Mouse (Mus musculus) frontal cortex, postnatal 10 days (tissue): Measurements from ENCODE around the gene Trim71.

Experiments used
- DNase-seq, 2 experiments: peaks; one replicate each; pipeline ENCODE4 v3.0.0; 2022; ENCODE audit warnings: low spot score in 2 of 2, mixed read lengths in 1 of 2

Trim71 gene

DNA sequence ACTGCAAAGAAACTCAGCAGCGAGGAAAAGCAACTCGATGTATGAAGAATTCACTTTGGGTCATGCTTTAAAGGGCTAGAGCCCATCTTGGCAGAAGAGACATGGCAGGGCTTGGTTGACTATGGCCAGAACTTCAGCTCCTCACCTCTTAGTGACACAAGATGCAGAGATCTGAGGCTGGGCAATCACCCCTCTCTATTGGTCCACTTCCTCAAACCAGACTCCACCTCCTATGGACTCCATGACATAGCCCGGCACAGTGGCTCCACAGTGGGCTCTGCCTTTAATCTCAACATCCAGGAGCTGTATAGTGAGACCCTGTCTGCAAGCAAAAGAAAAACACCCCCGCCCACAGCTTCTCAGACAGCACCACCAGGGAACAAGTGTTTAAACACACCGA is 79.4 kb downstream of the Trim71 start:
- no peak for DNase-seq

DNA sequence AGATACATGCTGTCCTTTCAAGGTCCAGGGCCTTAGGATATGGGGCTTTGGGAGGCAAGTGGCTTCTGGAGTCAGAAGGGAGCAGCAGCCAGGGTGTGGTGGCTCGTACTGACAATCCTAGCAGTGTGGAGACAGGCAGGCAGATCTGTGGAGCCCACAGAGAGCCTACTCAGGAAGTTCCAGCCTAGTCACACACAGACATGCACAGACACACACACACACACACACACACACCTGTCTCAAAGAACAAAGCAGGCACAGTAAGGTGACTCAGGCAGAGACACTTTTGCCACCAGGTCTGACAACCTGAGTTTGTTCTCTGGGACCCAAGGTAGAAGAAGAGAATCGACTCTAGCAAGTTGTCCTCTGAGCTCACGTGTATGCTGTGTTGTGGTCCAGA is 83.2 kb downstream of the Trim71 start:
- DNase-seq: no peak

DNA sequence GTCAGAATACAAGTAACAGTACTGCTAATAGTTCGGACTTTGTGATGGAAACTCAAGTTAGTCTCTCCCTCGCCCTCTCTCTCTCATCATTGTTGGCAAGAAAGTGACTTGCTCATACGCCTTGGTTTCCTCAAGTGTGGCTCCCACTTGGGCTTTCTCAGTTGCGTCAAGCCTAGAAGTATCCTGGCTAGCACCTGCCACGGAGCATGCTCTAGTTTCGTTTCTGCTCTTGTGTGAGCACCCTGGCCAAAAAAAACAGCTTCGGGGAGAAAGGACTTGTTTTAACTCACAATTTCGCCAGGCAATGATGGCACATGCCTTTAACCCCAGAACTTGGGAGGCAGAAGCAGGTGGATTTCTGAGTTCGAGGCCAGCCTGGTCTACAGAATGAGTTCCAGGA is 87.2 kb downstream of the Trim71 start:
- DNase-seq: no peak

DNA sequence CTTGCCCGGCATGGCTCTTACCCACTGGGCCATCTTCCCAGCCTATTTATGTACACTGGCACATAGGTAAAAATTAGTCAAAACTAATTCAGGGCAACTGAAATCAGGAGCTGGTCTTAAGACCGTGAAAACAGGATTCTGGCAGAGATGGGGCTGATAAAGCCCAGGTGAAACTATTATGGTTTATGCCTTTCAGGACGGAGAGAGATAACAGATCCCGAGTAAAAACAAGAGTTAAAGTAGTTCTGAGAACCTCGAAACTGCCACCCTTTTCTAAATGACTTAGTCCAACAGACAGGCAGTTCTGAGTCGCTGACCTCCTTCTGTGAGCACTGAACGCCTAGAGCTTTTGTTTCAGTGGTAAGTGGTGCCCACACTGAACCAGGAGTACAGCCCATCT is 92.3 kb downstream of the Trim71 start:
- no peak for DNase-seq

DNA sequence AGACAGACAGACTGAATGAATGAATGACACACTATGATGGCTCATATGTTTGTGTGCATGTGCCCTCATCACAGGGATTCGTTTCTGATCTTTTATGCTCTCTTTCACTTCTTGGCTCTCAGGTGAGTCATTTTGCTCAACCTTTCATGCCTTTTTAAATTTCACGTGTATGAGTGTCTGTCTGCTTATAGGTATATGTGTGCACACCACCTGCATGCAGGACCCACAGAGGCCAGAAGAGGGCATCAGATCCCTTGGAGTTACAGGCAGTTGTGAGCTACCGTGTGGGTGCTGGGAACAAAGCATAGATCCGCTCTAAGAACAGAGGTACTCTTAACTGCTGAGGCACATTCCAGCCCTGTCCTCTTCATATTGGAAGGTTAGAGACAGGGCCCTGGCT is 95.5 kb downstream of the Trim71 start:
- DNase-seq: no peak

DNA sequence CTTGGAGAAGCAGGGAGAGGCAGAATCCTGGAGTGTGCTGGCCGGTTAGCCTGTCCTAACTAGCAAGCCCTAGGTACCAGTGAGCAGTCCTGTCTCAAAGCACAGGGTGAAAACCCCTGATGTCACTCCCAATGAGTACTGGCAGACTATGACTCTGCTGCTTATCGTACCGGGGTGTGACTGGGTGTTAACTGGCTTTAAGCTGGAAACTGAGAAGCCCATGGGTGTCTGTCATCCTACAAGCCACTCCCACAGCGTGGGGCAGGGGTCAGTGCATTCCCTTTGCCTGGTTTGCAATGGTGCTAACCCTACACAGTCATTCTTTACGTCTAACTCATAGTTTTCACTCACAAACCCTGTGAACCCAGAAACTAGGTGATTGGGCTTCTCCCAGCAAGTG is 96.0 kb downstream of the Trim71 start:
- no peak for DNase-seq

DNA sequence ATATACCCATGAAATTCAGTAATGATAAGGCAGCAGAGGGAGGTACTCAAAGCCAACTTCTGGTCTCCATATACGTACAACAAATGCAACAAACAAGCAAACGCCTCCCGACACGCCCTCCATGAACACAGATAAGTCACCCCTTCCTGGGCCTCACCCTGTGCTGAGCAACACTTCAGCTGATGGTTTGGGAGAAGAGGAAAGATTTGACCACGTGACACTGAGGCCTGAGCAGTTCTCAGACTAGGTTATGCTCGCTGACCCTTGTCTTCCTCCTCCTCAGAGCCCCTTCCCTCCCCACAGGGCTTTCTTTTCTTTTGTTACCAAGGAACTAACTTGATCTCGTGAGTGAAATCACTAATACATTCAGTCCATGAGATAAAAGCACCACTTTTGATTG is 97.3 kb downstream of the Trim71 start:
- no peak for DNase-seq

DNA sequence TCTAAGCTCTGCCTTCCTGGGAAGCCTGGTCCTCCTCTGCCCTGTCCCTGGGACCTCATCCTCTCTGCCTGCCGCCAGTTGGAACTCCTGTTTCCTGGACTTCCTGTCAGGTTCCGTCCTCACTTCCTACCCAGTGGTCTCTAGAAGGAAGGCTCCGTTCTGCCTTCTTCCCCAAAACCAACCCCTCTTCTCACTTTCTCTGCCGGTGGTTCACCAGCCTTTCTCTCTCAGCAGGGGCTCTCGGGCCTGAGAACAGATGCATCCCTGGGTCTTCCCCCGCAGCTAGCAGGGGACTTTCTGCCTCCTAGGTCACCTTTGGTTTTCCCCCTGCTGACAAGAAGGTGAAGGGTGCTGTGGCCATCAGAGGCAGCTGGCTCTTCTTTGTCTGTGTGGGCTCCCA is 98.7 kb downstream of the Trim71 start:
- no peak for DNase-seq

DNA sequence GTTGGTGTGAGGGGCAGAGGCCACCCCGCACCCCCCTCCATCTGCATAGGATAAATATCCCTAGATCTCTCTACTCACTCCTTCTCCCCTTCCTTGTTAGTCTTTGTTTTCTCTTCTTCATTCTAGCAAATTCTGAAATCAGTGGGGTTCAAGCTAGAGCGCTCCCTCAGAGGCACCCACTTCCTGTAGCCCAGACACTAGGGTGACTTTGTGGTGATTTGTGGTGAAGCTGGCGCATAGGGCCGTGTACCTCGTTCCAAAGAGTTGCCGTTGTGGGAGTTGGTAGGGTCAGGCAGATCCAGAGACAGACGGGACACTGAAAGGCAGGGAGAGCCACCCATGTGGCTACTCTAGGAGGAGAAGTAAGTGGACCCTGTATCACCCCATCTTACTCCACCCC is 101.6 kb downstream of the Trim71 start:
- DNase-seq: no peak

DNA sequence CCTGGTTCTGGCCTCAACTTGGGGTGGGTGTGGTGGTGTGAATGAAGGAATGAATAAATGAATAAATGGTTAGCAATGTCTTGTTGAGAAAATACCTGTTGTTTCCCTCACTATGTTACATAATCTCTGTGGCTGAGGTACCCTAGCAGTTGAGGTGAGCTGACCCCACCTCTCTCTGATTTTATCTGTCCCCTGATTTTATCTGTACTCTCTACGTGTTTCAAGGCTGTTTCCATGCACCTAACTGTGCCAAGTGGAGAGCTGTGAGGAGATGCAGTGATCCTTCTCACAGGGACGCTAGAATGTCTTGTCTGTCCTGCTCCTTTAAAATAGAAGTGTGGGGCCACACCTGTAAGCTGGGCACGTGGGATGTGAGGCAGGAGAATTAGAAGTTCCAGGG is 105.7 kb downstream of the Trim71 start:
- no peak for DNase-seq
